Mouse (Mus musculus) adipocyte (in vitro differentiated cells): Measurements from ENCODE around the gene Lamtor3.
"Not testable (repeated sequence)": the region's sequence is repeated elsewhere in the genome, so short reads cannot be mapped to it uniquely, and the experiment has no call there.

Experiments used
- DNase-seq: peaks from one replicate; pipeline ENCODE4 v3.0.0-alpha.2; 2016; ENCODE audit warnings: low spot score

Gene Lamtor3

DNA sequence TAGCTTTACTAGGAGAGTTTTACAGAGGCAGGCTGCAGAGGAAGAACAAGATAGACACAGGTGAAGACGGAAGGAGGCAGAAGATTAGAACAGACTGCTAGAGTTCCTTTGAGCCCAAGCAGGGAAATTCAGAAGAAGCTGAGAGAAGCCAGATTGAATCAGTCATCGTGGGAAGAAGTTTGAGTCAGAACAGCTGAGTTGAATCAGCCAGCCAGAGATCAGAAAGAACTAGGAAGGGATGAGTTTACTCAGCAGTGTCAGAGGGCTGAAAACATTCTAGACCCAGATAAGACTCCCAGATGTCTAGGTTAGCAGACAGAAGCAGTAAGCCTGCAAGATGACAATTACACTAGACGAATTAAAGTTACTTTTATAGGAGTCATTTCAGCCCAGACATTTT, 15.7 kb downstream of the Lamtor3 start:
- no peak for DNase-seq

DNA sequence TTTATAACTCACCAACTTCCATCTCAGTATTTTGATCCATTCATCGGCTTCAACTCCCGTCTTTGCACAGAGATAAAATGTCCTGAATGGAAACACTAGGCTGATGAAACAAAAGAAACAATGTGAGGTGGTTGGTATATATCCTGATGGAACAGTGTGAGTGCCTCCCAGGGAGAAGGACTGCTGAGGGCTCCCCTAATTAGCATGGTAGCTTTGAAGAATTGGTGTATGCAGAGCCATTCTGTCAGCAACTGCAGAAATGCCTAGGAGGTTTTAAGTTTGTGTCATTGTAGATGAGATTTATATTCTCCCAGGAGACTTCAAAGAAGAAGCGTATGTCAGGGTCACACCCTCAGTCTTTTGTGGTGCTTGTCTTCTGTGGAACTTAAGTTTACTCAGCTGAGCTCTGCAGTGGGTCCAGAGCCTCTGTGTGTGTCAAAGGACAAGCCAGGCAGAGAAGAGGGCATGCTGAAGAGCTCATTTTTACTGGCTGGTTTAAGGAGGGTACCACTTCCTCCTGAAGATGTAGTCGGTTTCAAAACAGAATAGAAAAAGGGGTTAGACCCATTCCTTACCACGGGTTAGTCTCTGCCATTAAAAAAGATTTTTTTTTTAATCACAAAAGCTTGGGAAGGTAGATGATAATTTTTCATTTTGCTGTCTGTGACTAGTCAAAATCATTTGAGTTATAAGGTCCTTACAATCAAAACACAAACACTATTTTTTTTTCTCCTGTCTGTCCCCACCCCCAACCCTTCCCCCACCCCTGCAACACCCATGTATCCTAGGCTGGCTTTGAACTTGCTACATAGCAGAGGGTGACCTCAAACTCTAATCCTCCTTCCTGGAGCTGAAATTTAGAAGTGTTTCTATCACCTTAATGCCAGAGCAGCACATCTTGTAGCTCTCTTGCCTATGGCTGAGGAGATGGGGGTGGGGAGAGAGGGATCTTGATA, 17.5 kb downstream of the Lamtor3 start:
- DNase-seq = no peak

DNA sequence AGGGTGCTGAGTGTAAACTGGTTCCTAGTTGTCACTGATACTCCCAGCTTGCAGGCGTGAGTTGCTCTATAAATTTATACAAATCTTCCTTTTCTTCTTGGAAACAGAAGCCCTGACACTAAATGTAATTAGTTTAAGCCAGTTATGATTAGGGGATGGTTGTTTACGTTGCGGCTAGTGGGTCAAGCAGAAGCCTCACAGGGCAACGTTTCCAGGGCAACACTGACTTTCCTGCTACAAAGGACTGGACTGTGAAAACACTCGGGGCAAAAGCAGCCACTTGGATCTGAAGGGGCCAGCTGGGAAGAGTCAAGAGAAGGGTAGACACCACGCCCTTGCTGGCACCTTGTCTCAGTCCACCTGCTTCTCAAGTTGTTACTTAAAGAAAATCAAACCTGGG, 18.2 kb downstream of the Lamtor3 start:
- no peak for DNase-seq

DNA sequence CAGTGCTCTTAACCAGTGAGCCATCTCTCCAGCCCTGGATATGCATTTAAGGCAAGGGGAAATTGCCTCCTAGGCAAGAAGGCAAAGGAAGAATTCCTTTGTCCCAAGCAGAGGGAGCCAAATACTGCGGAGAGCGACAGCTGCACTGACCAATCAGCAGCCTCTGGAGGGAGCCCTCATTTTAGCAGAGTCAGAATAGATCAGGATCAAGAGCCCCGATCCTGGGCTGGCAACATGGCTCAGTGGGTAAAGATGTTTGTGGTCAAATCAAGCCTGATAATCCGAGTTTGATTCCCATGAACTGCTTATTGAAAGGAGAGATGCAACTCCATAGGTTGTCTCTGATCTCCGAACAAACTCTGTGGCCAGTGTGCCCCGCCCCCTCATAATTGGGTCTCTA, 20.3 kb downstream of the Lamtor3 start:
- DNase-seq = peak; percentile 52

DNA sequence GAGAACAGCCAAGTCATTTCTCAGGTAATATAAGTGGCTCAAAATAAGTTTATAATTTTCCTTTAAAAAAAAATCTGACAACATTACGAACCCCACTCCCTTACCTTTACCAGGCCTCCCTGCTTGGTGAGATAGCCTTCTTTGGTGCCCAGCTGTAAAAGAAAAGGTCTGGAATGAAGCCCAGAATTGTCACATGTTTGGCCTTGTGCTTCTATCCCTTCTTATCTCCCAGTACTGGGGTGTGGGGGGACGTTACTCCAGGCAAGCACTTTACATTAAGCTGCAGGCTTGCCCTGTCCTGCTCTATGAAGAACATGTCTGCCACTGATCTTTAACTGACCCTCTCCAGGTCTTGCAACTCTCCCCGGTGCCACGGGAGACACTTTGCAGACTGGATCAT, 22.5 kb downstream of the Lamtor3 start:
- DNase-seq = peak; percentile 38

DNA sequence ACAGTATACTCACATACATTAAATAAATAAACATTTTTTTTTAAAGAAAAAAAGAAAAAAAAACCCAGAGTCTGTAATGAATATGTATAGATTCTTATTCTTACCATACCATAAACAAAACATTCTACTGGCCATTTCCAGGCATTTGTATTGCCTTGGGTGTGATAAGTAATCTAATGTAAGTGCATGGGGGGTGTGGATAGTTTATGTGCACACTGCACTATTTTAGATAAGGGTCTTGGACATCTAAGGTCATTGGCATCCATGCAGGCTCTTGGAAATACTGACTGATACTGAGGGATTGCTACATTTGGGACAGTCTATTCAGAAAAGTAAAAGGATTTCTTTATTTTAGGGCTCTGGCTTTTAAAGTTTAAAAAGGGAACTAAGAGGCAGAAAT, 23.2 kb downstream of the Lamtor3 start:
- no peak for DNase-seq

DNA sequence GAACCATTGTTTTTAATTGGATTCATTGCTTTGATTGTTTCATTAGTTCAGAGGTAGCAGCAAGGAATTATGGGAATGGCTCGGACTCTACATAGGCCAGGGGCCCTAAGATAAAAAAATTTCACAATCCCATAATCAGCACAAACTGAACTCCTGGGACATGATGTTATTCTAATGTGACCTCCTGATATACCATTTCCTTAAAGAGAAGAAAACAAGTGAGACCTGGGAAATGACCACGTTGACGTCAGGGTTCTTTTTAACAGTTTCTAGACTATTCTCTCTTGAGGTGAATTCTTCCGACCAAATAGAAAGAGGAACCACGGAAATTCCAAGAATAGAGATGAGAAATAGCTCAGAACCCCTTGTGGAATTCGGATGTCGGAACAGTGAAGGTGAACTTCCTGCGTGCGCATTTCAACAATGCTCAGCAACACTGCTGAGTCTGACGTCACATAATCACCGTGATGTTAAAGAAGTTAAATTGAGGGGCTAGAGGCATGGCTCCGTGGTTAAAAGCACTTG, 23.9 kb downstream of the Lamtor3 start:
- no peak for DNase-seq

DNA sequence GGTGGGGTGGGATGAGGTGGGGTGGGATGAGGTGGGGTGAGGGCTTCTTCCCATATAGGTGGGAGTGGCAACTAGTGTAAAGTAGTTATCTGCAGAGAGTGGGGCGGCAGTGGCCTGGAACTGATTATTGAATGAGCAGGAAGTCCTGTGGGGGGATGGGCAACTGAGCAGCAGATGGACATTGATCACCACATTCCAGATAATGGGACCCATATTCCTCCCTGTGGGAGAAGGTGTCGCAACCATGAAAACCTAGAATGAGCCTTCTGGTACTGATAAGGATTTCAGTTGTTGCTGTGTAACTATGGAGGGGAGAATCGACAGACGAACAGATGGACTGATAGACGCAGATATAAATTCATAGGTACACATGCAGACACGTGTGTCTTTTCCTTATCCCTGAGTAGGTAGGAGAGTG, 25.4 kb downstream of the Lamtor3 start:
- DNase-seq = no peak

DNA sequence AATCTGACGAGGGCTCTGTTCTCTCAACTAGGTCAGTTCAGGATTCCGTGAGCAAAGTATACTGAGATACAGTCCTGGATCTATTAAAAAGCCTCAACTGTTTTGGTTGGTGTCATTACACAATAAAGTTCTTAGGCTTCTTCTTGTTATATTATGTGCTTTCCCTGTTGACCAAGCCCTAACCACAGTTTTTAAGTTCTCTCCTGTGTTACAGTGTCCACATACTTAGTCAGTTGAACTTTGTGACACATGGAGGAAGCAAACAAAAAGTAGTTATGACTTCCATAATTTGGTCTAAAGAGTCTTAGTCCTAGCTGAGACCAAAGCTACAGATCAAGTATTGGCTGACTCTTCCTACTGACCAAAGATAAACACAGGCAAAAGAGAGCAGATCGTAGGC, 28.5 kb downstream of the Lamtor3 start:
- DNase-seq = peak; percentile 31

DNA sequence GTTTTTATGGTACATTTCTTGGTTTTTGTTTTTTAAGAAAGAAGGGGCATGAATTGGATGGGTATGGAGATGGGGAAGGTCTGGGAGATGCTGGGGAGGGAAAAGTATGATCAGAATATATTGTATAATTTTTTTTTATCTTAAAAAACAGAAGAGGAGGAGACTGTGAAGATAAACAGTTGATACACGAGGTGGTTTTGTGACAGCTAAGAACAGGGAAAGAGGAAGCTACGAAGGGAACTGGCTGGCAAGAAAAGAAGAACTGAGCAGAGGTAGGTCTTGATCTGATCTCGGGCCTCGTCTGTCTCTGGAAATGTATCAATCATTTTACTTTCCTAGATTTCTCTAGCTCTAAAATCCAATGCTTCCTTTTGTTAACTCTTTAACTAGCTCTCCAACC, 29.2 kb downstream of the Lamtor3 start:
- DNase-seq = no peak

DNA sequence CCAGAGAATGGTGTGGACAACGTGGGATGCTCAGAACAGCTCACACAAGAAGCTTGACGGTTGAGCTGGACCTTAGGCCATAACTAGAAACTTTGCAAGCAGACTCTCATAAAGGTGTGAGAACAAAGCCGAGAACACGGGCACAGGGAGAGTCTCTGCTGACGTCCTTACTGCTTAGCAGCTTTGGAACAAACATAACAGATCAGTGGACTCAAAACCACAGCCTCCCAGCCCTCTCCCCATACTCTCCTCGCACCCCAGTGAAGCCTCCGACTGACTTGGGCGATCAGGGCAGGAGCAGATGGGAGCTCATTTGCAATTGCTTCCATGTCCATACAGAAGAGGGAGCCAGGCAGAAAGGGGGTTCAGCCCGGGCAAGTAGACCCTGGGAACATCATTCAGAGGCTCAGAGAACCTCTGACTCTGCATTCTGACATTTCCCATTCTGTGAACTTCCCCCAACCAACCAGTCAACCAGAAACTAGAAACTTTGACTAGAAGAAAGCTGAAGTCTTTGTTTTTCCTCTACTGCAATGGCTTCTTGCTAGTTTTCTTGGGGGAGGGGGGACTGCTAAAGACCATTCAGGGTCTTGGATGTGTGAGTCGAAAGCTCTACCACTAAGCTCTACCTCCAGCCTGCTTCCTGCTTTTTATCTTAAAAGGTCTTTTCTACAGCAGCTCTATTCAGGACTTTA, 32.0 kb downstream of the Lamtor3 start:
- DNase-seq = no peak

DNA sequence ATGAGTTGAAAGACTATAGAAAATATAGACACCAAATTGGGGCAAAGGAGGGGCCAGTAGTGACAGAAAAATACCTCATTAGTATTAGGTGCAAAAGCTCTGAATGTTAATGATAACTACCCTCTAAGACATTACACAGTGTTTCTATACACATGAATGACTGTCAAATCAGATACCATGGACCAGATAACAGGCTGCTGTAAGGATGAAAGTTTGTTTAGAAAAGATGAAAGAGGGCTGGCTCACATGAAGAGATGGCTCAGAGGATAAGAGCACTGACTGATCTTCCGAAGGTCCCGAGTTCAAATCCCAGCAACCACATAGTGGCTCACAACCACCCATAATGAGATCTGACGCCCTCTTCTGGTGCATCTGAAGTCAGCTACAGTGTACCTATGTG, 33.0 kb downstream of the Lamtor3 start:
- DNase-seq = not testable (repeated sequence)

DNA sequence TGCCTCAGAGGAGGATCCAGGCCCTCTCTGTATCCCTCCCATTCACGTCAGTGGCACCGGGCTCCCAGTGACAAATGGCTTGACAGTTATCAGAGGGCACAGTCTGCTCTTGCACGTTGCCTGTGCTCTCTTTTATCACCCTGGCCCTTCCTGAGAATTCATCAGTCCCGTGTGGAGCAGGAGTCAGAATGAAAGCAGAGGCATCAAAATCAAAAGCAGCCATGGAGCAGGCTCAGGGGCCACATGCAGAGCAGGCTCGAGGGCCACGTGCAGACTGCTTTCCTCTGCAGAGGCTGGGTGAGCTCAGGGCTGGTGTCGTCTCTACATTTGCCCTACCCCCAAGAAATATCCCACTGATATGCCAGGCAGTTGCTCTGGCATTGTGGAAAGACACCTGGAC, 33.5 kb downstream of the Lamtor3 start:
- DNase-seq = no peak

DNA sequence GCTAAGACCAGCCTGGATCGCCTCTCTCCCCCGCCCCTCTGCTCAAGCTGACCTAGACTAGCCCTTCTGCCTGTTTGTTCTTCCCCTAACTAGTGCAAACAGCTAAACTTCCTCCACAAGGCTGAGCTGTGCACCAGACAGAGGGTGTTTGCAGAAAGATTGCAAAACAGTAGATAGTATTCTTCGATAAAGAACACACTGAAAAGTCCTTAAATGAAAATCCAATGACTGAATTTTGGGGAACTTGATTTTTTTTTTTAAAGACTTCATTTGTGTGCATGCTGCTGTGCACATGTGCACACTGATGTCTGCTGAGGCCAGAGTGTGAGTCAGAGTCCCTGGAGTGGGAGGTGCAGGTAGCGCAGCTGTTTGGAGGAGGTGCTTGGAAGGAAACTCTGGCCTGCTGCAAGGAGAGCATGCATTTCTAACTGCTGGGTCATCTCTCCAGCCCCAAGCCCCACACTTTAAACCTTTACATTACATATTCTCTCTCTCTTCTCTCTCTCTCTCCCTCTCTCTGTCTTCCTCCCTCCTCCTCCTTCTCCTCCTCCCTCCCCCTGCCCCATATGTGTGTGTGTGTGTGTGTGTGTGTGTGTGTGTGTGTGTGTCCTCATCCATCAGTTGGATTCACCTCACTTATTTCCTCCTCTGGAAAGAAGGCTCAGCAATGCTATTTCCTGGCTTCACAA, 34.1 kb downstream of the Lamtor3 start:
- DNase-seq = peak; percentile 52

DNA sequence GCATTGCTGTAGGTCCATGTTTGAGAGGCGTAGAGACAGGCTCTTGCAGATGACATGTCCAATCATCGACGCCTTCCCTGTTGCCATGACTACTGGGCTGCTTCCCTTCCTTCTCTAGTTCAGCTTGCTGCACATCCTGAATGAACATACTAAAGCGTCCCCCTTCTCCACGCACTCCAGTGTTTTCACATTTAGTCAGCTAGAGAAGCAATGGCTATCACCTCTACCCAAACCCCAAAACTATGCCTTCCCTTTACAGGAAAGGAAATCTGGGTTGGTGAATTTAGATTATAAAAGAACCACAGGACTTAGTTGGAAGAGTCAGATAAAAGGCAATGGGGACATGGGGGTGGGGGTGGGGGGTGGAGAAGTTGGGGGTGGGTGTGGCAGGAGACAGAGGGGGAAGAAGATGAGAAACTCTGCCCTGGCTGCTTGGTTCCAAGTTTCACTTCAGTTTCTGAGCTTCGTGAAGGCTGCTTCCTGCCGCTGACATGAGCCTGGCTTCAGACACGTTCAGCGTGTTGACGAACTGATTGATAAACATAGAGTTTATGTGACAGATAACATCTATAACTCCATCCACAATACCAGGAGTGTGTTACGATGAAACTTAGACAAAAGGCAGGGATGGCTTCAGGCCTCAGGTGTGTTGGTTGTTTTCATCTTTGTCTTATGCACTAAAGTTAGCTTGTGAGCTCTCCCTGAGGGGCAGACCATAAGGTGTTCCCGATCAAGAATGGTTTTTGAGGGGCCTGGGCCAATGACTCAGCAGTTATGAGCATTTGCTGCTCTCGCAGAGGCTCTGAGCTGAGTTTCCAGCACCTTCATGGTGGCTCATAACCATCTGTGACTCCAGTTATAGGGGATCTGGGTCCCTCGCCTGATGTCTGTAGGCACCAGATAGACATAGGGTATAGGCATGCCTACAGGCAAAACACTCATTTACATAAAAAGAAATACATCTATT, 34.9 kb downstream of the Lamtor3 start:
- no peak for DNase-seq

DNA sequence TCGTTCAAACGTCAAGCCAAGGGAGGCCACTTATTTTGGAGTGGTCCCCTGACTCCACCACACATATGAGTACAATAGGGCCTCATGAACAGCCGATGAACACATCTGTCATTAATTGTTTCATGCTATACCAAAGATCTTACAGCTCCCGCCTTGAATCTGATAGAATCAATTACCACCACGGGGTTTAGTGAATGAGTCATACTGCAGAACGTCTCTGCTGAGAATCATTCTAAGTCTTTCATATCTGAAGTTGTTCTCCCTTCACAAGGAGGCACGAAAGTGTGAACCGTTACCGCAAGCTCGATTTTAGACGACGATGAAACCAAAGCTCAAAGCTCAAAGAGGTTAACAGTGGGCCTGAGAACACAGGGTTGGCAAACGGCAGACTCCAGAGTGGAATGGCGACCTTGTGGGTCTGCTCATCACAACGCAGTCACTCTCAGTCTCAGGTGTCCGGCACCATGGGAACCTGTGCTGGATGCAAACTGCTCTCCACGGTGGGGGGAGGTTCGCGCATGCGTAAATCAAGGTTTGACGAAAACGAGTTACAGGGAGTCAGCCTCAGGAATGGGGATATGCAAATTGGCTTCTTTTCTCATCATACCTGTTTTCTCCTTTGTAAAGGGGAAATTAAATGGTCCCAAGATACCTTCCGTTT, 36.1 kb downstream of the Lamtor3 start:
- DNase-seq = no peak

DNA sequence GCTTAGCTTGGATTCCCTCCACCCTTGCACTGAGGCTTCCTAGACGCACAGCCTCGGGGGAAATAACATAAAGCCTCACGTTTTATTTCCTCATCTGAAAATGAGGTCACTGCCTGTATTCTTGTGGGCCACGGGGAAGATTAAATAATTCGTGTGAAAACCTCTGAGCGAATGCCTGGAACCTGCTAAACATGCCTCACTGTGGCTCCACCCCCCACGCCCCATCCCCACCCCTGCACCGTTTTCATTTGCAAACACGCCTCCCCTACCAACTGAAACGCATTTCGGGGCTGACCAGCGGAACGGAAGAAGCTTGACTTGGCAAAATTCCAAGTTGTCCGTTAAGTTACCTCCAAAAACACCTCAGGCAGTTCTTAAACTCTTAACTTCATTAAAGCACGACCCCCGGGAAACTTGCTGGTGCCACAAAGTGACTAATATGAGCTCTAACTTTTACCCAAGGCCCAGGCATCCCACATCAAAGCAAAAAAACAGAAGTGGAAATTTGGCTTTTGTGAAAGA, 37.3 kb downstream of the Lamtor3 start:
- DNase-seq = no peak

DNA sequence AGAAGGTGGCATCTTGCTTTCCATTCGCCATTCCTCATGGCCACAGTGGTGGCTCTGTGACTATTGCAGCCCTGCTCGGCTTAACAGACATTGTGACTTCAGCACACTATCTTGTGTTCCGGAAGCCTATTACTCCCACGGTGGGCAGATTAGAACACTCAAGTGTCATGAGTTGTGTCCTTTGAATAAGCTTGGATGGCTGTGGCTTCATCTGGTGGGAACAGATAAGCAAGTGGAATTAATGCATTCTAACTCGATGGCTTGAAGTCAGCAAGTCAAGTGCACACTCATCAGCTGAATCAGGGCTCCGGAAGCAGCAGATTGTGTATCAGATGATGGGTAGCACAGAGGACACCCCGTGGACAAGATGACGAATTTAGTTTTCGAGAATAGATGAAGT, 39.6 kb downstream of the Lamtor3 start:
- no peak for DNase-seq

DNA sequence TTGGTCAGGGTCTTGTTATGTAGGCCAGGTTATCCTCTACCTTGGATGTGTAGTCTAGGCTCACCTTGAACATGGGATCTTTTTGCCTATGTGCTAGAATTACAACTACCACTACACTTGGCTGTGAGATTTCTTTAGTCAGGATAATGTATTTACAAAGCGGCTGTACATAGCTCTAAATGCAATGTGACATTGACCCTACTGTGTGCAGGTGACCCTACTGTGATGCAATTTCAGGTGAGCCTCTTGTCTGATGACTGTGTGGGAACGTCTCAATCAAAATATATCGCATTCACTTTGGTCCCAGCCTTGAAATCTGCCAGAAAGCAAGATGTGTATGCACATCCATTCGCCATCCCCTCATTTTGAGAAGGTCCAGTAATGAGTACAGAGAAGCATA, 40.0 kb downstream of the Lamtor3 start:
- no peak for DNase-seq

DNA sequence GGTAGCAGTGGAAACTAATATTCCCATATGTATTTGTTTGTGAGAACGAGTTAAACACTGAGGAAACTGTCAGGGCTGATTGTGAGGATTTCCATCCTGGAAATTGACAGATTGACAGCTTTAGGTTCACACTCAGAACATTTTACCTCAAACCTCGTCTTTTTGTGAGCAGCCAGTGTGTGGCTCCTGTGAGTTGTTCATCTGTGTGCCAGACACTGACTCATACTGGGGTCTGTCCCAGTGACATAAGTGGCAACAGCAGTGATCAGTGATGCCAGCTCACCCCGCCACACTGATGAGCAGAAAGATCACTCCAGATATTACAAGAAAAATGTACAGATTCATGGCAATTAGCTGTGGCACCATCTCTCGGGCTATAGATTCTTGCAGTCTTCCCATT, 41.1 kb downstream of the Lamtor3 start:
- no peak for DNase-seq
